Mouse (Mus musculus) ES-E14 (cell line): ENCODE measurements around the gene Taar4.

Source experiments
- CHD2 ChIP-seq: IDR thresholded peaks from 2 replicates; pipeline ENCODE4 v1.6.1; 2014; ENCODE audit warnings: mild to moderate bottlenecking, low read depth, low read length, inconsistent platforms
- ZC3H11A ChIP-seq: IDR thresholded peaks from 2 replicates; pipeline ENCODE4 v1.6.1; 2012; ENCODE audit warnings: low read depth, mild to moderate bottlenecking, inconsistent platforms, low read length, borderline replicate concordance
- ZNF384 ChIP-seq: IDR thresholded peaks from 2 replicates; pipeline ENCODE4 v1.6.1; 2012; ENCODE audit warnings: low read depth, low read length, inconsistent platforms

DNA sequence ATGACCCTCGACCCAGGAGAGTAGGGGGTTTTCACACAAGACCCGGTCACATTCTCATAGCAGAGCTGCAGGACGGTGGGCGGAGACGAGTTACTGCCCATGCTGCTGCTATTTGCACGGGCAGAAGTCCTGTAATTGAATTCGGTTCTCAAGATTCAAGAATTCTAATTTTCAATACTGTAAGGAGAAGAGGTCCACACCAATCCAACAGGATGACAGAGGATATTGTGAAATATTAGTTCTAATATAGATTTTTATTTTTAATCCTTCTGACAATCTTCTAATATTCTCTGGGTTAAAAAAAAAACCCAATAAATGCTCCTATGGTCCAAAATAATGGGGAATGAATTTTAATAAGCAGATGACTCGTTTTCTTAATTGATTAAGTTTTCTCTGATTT lies 25.3 kb downstream of the Taar4 start, which contains the start of gene Taar6:
- no peak for TF ChIP-seq CHD2
- no peak for TF ChIP-seq ZNF384
- TF ChIP-seq ZC3H11A = no peak
